Mouse (Mus musculus) neural tube, embryonic 10.5 days (tissue): ENCODE data around the gene Wdr74.

ENCODE experiments used
- DNase-seq: peaks from one replicate; pipeline ENCODE4 v3.0.0-alpha.2; 2017; ENCODE audit warnings: low spot score; ENCODE audit errors: extremely low spot score

The Wdr74 gene

GRCm38 (mm10) chr19:8735389-8736159 is at the start of gene Wdr74:
Wdr74 (plus strand) TSS chr19:8735827.
- DNase-seq, result peak; percentile 92

GRCm38 (mm10) chr19:8691871-8692539 is 43.6 kb upstream of the Wdr74 start:
- DNase-seq, result no peak

GRCm38 (mm10) chr19:8692740-8693139 is 42.9 kb upstream of the Wdr74 start:
- DNase-seq, result no peak

GRCm38 (mm10) chr19:8695330-8695729 is 40.3 kb upstream of the Wdr74 start:
- DNase-seq, result no peak

- DNase-seq, result no peak
These were observed 36.0 kb upstream of the Wdr74 start for GRCm38 (mm10) chr19:8699652-8700051.

GRCm38 (mm10) chr19:8702458-8702857 is 33.2 kb upstream of the Wdr74 start:
- no peak for DNase-seq

GRCm38 (mm10) chr19:8703571-8703970 is 32.1 kb upstream of the Wdr74 start:
- no peak for DNase-seq

GRCm38 (mm10) chr19:8705026-8705708 is 30.5 kb upstream of the Wdr74 start:
- no peak for DNase-seq

- DNase-seq, result no peak
These were observed 29.4 kb upstream of the Wdr74 start for GRCm38 (mm10) chr19:8706132-8706667.

- DNase-seq, result no peak
These were observed 28.7 kb upstream of the Wdr74 start for GRCm38 (mm10) chr19:8706930-8707329.

GRCm38 (mm10) chr19:8708954-8709353 is 26.7 kb upstream of the Wdr74 start:
- no peak for DNase-seq

GRCm38 (mm10) chr19:8710057-8710456 is 25.6 kb upstream of the Wdr74 start:
- no peak for DNase-seq

- no peak for DNase-seq
These were observed 24.1 kb upstream of the Wdr74 start for GRCm38 (mm10) chr19:8711506-8711905.

- DNase-seq, result no peak
These were observed 23.4 kb upstream of the Wdr74 start for GRCm38 (mm10) chr19:8711949-8712869.

- peak; percentile 88 for DNase-seq
These were observed 22.7 kb upstream of the Wdr74 start for GRCm38 (mm10) chr19:8712870-8713305.

GRCm38 (mm10) chr19:8713306-8713996 is 22.2 kb upstream of the Wdr74 start:
- peak; percentile 90 for DNase-seq

- DNase-seq, result no peak
These were observed 21.5 kb upstream of the Wdr74 start for GRCm38 (mm10) chr19:8713997-8714652.

GRCm38 (mm10) chr19:8714653-8715481 is 20.8 kb upstream of the Wdr74 start:
- no peak for DNase-seq
